Mouse (Mus musculus): Measurements from ENCODE around the gene Eif5a.
"Not testable (repeated sequence)": the region's sequence is repeated elsewhere in the genome, so short reads cannot be mapped to it uniquely, and the experiment has no call there.

The Eif5a gene

GRCm38 (mm10) chr11:69929712-69930111 is 8.0 kb upstream of the Eif5a start:
- intact Hi-C loops (cut with DNase I): loop anchor here (10.0 kb wide), 1 partner anchor 285 kb away; the partner anchor contains the start of gene Slc16a11

DNA sequence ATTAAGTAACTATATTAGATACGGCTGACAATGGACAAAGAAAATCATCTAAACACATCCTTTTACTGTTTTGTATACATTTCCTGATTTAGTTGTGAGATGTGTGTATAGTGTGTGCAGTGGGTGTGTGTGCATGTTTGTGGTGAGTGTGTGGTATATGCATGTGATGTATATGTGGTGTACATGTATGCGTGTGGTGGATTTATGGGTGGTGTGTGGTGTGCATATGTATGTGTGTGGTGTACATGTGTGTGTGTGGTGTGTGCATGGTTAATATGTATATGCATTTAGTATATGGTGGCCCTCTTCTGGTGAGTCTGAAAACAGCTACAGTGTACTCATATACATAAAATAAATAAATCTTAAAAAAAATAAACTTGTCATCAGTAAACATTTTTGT is 5.7 kb upstream of the Eif5a start:
- intact Hi-C loops (cut with DNase I): no loop called here

DNA sequence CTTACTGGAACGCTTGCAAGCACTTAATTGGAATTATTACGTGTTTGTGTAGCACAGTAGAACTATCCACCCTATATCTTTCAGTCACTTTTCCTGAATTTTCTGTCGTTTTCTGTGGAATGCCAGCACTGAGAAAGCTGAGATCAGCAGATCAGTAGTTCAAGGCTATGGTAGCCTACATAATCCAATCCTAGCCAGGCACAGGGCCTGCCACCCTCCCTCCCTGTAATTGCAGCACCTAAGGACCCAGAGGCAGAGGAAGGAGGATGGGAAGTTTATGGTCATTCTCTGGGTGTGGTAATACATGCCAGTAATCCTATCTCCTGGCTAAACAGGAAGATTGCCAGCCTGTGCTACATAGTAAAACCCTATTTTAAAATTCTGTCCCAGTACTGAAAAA is 1.0 kb upstream of the Eif5a start:
- intact Hi-C loops (cut with DNase I): no loop called here

- intact Hi-C loops (cut with DNase I): no loop called here
These were observed 426 bp upstream of the Eif5a start for GRCm38 (mm10) chr11:69922012-69922756.

- intact Hi-C loops (cut with DNase I): no loop called here
These were observed 1.3 kb downstream of the Eif5a start for GRCm38 (mm10) chr11:69920266-69921031.

DNA sequence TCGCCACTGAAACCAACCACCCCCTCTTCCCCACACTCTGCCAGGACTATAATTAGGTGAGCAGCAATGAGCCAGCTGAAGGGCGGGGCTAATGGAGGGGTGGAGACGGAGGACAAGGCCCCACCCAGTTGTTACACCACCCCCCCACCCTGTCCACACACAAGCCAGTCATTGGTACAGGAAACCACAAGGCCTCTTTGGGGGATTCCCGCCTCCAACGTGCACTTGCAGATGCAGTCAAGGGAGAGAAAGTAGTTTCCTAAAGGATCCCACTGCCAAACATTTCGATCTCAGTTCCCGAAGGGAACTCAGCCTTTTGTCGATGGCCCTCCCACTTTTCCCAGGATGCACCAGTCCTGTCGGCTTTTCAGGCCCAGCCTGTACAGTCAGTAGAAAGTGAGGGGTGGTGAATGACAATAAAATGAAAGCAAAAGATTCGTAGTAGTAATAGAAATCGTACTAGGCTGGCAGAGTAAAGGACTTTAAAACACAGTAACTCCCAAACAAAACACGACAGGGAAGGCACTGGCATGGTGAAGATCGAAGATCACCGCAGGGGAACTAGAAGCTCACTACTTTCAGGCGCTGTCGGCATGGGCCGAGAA is 2.0 kb downstream of the Eif5a start:
- intact Hi-C loops (cut with DNase I): no loop called here

GRCm38 (mm10) chr11:69919053-69919452 is 2.7 kb downstream of the Eif5a start:
- intact Hi-C loops (cut with DNase I): no loop called here

DNA sequence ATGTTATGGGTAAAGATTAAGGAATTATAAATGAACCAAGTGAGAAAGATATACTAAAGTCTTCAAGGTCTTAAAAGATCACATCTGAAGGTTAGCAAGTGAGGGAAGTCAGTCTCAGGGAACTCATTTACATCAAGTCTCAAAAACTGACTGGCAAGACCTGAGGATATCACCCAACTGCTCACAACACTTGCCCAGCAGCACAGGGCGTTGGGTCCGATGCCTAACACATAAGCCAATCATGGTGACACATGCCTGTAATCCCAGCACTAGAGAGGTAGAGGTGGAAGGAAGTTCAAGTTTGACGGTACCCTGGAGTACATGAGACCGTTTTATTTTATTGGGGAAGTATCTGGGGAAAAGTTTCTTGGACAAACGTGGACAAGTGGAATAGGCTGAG is 3.6 kb downstream of the Eif5a start:
- intact Hi-C loops (cut with DNase I): no loop called here

DNA sequence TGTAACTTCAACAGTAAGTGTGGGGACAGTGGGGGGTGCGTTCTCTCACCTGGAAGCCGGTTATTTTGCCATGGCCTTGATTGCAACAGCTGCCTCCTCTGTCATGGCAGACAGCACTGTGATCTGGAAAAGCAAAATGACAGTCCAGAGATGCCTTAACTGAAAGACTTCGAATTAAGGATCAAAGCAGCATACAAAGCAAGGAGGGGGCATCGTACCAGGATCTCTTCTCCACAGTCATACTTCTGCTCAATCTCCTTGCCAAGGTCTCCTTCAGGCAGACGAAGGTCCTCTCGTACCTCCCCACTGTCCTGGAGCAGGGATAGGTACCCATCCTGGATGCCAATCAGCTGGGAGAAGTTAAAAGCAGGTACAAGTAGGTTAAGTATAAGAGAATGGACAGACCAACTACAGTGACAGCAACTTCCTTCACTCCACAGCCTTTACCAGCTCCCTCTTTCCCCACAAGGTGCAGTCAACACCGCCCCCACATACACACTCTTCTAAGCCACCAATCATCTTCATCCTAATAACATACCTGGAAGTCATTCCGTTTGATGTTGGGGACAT is 4.3 kb downstream of the Eif5a start:
- intact Hi-C loops (cut with DNase I): no loop called here

DNA sequence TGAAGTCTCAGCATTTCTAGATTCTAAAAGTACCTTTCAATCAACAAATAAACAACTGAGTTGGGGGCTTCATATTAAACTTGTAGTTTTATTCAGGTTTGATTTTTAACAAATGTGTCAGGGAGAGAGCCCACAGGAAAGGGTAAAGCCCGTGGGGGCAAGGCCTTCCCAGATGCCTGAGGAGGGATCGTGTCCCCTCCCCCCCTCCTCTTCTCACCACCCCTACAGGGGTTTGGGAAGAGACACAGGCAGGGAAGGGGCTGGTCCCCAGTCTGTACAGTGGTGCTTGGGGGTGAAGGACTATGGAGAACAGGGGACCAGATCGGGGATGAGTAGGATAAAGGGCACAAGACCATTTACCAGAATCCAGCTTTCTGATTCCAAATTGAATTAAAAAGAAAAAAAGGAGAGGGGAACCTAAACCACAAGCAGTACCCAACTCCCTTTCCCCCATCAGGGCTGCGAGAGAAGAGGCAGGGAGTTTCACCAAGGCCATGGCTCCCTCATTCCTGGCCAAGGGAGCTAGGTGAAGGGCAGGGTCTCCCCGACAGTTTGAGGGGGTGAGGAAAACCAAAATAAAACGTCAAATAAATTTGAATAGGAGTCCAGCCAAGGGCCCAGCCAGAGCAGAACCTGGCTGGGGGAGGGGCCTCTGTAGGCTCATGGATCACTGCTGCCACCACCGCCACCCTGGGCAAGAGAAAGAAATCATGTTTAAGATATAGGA is 4.9 kb downstream of the Eif5a start:
- intact Hi-C loops (cut with DNase I): not testable (repeated sequence)

DNA sequence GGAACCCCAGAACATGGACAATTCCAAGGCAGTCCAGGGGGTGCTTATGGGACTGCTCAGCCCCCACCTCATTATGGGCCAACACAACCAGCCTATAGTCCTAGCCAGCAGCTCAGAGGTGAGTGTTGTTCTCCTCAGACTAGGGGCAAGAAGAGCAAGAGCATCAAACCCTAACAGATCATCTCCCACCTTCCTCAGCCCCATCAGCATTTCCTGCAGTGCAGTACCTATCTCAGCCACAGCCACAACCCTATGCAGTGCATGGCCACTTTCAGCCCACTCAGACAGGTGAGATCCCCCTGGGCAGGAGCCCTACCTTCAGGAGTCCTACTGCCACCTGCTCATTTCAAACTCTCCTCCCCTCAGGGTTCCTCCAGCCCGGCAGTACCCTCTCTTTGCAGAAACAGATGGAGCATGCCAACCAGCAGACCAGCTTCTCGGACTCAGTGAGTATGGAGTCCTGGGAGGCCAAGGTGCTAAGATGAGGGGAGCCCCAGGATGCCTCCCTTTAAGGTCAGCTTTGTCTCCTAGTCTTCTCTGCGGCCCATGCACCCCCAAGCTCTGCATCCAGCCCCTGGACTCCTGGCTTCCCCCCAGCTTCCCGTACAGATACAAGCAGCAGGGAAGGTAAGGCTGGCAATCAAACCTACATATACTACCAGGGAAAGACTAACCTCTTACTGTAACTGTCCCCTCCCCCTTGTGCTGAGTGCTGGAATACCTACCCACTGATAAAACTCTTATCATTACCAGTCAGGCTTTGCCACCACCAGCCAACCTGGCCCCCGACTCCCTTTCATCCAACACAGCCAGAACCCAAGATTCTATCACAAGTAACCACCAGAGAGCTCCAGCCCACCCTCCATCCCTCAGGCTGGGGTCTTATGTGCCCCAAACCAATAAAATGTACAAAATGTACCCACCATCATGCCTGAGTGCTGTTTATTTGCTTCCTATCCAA is 5.8 kb downstream of the Eif5a start:
- intact Hi-C loops (cut with DNase I): no loop called here

- intact Hi-C loops (cut with DNase I): no loop called here
These were observed 6.8 kb downstream of the Eif5a start for GRCm38 (mm10) chr11:69914917-69915430.

GRCm38 (mm10) chr11:69914372-69914764 is 7.4 kb downstream of the Eif5a start:
- intact Hi-C loops (cut with DNase I): no loop called here

GRCm38 (mm10) chr11:69913554-69914371 is 8.0 kb downstream of the Eif5a start, which contains the start of gene Gps2:
TSS of gene Gps2 (plus strand) at chr11:69913888.
- intact Hi-C loops (cut with DNase I): no loop called here

GRCm38 (mm10) chr11:69912716-69913530 is 8.8 kb downstream of the Eif5a start:
- intact Hi-C loops (cut with DNase I): no loop called here

DNA sequence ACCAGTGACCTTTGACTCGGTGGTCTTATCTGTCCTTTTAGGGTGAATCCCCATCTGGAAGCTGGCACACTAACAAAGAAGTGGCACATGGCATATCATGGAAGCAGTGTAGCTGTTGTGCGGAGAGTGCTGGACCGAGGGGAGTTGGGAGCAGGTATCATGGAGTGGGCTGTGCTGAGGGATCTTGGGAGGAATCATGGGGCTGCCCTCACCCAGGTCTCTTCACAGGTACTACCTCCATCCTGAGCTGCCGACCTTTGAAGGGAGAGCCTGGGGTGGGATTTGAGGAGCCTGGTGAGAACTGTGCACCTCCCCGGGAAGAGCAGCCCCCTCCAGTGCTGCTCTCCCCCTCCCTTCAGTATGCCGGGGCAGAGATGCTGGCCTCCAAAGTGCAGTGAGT is 10.1 kb downstream of the Eif5a start:
- intact Hi-C loops (cut with DNase I): no loop called here

DNA sequence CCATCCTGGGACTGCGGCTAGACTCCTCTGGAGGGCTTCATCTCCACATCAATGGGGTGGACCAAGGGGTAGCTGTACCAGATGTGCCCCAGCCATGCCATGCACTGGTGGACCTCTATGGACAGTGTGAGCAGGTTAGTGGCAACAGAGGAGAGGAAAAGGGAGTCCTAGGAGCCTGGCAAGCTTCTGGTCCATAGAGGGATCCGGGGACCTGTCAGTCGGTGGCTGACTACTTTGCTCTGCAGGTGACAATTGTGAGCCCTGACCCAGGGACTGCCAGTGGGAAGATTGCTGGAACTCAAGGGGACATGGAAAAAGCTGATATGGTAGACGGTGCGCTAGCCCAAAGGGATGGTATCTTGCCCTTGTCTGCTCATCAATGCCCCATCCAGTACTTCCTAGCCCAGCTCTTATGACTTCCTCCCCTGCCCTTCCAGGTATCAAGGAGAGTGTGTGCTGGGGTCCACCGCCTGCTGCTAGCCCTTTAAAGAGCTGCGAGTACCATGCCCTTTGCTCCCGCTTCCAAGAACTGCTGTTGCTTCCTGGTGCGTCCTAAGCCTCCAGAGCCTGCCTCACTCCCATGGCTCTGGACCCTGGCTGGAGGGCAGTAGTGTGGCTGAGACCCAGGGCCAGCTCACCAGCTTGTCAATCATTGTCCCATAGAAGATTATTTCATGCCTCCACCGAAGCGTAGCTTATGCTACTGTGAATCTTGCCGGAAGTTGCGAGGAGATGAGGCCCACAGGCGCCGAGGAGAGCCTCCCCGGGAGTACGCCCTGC is 10.8 kb downstream of the Eif5a start:
- intact Hi-C loops (cut with DNase I): no loop called here

Measured in adrenal gland (tissue).